Mouse (Mus musculus): Measurements from ENCODE around the gene Sf3a2. TPM values are rescaled to one million over a fixed set of nuclear protein-coding genes. Genes with fewer than 3 reads are reported as not detected.
"Not testable (repeated sequence)": the region's sequence is repeated elsewhere in the genome, so short reads cannot be mapped to it uniquely, and the experiment has no call there.

Sf3a2 gene
- polyA plus RNA-seq, 1 experiment from 2014 or later = 30.1 TPM

GRCm38 (mm10) chr10:80814800-80815199 lies 16.8 kb downstream of the Sf3a2 start:
- WGBS (ENCODE audit: insufficient replicate concordance) = 53% methylated on average over 7 of the region's 7 CpGs
- Histone ChIP-seq H3K4me1 (ENCODE audit: control insufficient read depth, low read depth, low read length) (peaks cover 17% of the 10 kb centered on the region), H3K4me3 (ENCODE audit: low read depth, low read length) (no peak overlapping the region), H3K36me3 (ENCODE audit: control insufficient read depth, insufficient read depth) (no peaks in the 10 kb centered on the region), H3K9ac (ENCODE audit: low read depth, low read length) (no peak overlapping the region), H3K4me2 (ENCODE audit: low read depth, low read length) (no peak overlapping the region), H3K27me3 (ENCODE audit: control insufficient read depth, insufficient read depth, low read depth, low read length) (peaks cover 25% of the 10 kb centered on the region), H3K9me3 (replicated peaks; ENCODE audit: control insufficient read depth, low read length) (no peaks in the 10 kb centered on the region), H3K27ac (ENCODE audit: low read length) (no peak overlapping the region)
- no peak for ATAC-seq (ENCODE audit: low read depth)

GRCm38 (mm10) chr10:80816303-80816702 lies 18.3 kb downstream of the Sf3a2 start:
- not testable (repeated sequence) for H3K9ac ChIP-seq (ENCODE audit: low read depth, low read length); H3K27ac ChIP-seq (ENCODE audit: low read length); H3K4me2 ChIP-seq (ENCODE audit: low read depth, low read length); ATAC-seq (ENCODE audit: low read depth); H3K9me3 ChIP-seq (replicated peaks; ENCODE audit: control insufficient read depth, low read length); H3K36me3 ChIP-seq (ENCODE audit: control insufficient read depth, insufficient read depth); H3K4me3 ChIP-seq (ENCODE audit: low read depth, low read length)
- H3K27me3 ChIP-seq (ENCODE audit: control insufficient read depth, insufficient read depth, low read depth, low read length) = peaks cover 11% of the 10 kb centered on the region
- peaks cover 23% of the 10 kb centered on the region for H3K4me1 ChIP-seq (ENCODE audit: control insufficient read depth, low read depth, low read length)
- WGBS (ENCODE audit: insufficient replicate concordance) = 54% methylated on average over 3 of the region's 3 CpGs

GRCm38 (mm10) chr10:80817164-80817563 lies 19.2 kb downstream of the Sf3a2 start:
- H3K9me3 ChIP-seq (replicated peaks; ENCODE audit: control insufficient read depth, low read length) = no peaks in the 10 kb centered on the region
- H3K4me1 ChIP-seq (ENCODE audit: control insufficient read depth, low read depth, low read length) = peaks cover 24% of the 10 kb centered on the region
- no peak overlapping the region for H3K4me3 ChIP-seq (ENCODE audit: low read depth, low read length)
- H3K36me3 ChIP-seq (ENCODE audit: control insufficient read depth, insufficient read depth) = no peaks in the 10 kb centered on the region
- H3K4me2 ChIP-seq (ENCODE audit: low read depth, low read length) = no peak overlapping the region
- H3K9ac ChIP-seq (ENCODE audit: low read depth, low read length) = no peak overlapping the region
- H3K27ac ChIP-seq (ENCODE audit: low read length) = no peak overlapping the region
- H3K27me3 ChIP-seq (ENCODE audit: control insufficient read depth, insufficient read depth, low read depth, low read length) = peaks cover 8% of the 10 kb centered on the region
- ATAC-seq (ENCODE audit: low read depth) = no peak
- 60% methylated on average over 2 of the region's 2 CpGs for WGBS (ENCODE audit: insufficient replicate concordance)

- peak overlapping the region; percentile 85 for H3K27ac ChIP-seq (ENCODE audit: low read length)
Observed at GRCm38 (mm10) chr10:80817955-80818354, 20.0 kb downstream of the Sf3a2 start.

GRCm38 (mm10) chr10:80818599-80819281 lies 20.7 kb downstream of the Sf3a2 start:
- peak overlapping the region; percentile 29 for H3K9ac ChIP-seq (ENCODE audit: low read depth, low read length)
- ATAC-seq (ENCODE audit: low read depth) = peak; percentile 95
- no peaks in the 10 kb centered on the region for H3K36me3 ChIP-seq (ENCODE audit: control insufficient read depth, insufficient read depth)
- H3K4me2 ChIP-seq (ENCODE audit: low read depth, low read length) = peak overlapping the region; percentile 41
- peak overlapping the region; percentile 85 for H3K27ac ChIP-seq (ENCODE audit: low read length)
- H3K4me3 ChIP-seq (ENCODE audit: low read depth, low read length) = no peak overlapping the region
- H3K4me1 ChIP-seq (ENCODE audit: control insufficient read depth, low read depth, low read length) = peaks cover 33% of the 10 kb centered on the region
- 36% methylated on average over 6 of the region's 6 CpGs for WGBS (ENCODE audit: insufficient replicate concordance)
- no peaks in the 10 kb centered on the region for H3K27me3 ChIP-seq (ENCODE audit: control insufficient read depth, insufficient read depth, low read depth, low read length)
- no peaks in the 10 kb centered on the region for H3K9me3 ChIP-seq (replicated peaks; ENCODE audit: control insufficient read depth, low read length)

More at GRCm38 (mm10) chr10:80817955-80818354, 20.0 kb downstream of the Sf3a2 start:
- H3K4me2 ChIP-seq (ENCODE audit: low read depth, low read length); H3K9me3 ChIP-seq (replicated peaks; ENCODE audit: control insufficient read depth, low read length); H3K4me3 ChIP-seq (ENCODE audit: low read depth, low read length); H3K27me3 ChIP-seq (ENCODE audit: control insufficient read depth, insufficient read depth, low read depth, low read length); H3K36me3 ChIP-seq (ENCODE audit: control insufficient read depth, insufficient read depth); ATAC-seq (ENCODE audit: low read depth); H3K9ac ChIP-seq (ENCODE audit: low read depth, low read length): not testable (repeated sequence)
- 85% methylated on average over 7 of the region's 7 CpGs for WGBS (ENCODE audit: insufficient replicate concordance)
- peaks cover 29% of the 10 kb centered on the region for H3K4me1 ChIP-seq (ENCODE audit: control insufficient read depth, low read depth, low read length)

GRCm38 (mm10) chr10:80819406-80819805 lies 21.4 kb downstream of the Sf3a2 start:
- WGBS (ENCODE audit: insufficient replicate concordance) = 42% methylated on average over 3 of the region's 3 CpGs
- H3K4me2 ChIP-seq (ENCODE audit: low read depth, low read length) = peak overlapping the region; percentile 41; the same call in 1 of the 2 replicates

GRCm38 (mm10) chr10:80821991-80822390 lies 24.0 kb downstream of the Sf3a2 start:
- peak overlapping the region; percentile 85 for H3K27ac ChIP-seq (ENCODE audit: low read length)
- H3K36me3 ChIP-seq (ENCODE audit: control insufficient read depth, insufficient read depth) = no peaks in the 10 kb centered on the region
- H3K4me3 ChIP-seq (ENCODE audit: low read depth, low read length) = no peak overlapping the region
- H3K27me3 ChIP-seq (ENCODE audit: control insufficient read depth, insufficient read depth, low read depth, low read length) = no peaks in the 10 kb centered on the region
- no peaks in the 10 kb centered on the region for H3K9me3 ChIP-seq (replicated peaks; ENCODE audit: control insufficient read depth, low read length)
- 0 out of 2 replicates have a peak overlapping the region, but pooled peaks have one; percentile 13 for H3K9ac ChIP-seq (ENCODE audit: low read depth, low read length)
- peaks cover 52% of the 10 kb centered on the region for H3K4me1 ChIP-seq (ENCODE audit: control insufficient read depth, low read depth, low read length)
- no peak for ATAC-seq (ENCODE audit: low read depth)
- WGBS (ENCODE audit: insufficient replicate concordance) = 43% methylated on average over 2 of the region's 2 CpGs
- no peak overlapping the region for H3K4me2 ChIP-seq (ENCODE audit: low read depth, low read length)

More at GRCm38 (mm10) chr10:80819406-80819805, 21.4 kb downstream of the Sf3a2 start:
- ATAC-seq (ENCODE audit: low read depth) = peak; percentile 30
- Histone ChIP-seq H3K27me3 (ENCODE audit: control insufficient read depth, insufficient read depth, low read depth, low read length) (no peaks in the 10 kb centered on the region), H3K9me3 (replicated peaks; ENCODE audit: control insufficient read depth, low read length) (no peaks in the 10 kb centered on the region), H3K4me1 (ENCODE audit: control insufficient read depth, low read depth, low read length) (peaks cover 40% of the 10 kb centered on the region), H3K27ac (ENCODE audit: low read length) (peak overlapping the region; percentile 85), H3K9ac (ENCODE audit: low read depth, low read length) (peak overlapping the region; percentile 50), H3K36me3 (ENCODE audit: control insufficient read depth, insufficient read depth) (no peaks in the 10 kb centered on the region), H3K4me3 (ENCODE audit: low read depth, low read length) (no peak overlapping the region)

- Histone ChIP-seq H3K36me3 (ENCODE audit: control insufficient read depth, insufficient read depth) (no peaks in the 10 kb centered on the region), H3K9me3 (replicated peaks; ENCODE audit: control insufficient read depth, low read length) (no peaks in the 10 kb centered on the region), H3K4me3 (ENCODE audit: low read depth, low read length) (no peak overlapping the region), H3K4me1 (ENCODE audit: control insufficient read depth, low read depth, low read length) (peaks cover 53% of the 10 kb centered on the region), H3K4me2 (ENCODE audit: low read depth, low read length) (no peak overlapping the region), H3K27me3 (ENCODE audit: control insufficient read depth, insufficient read depth, low read depth, low read length) (no peaks in the 10 kb centered on the region), H3K9ac (ENCODE audit: low read depth, low read length) (0 out of 2 replicates have a peak overlapping the region, but pooled peaks have one; percentile 13), H3K27ac (ENCODE audit: low read length) (peak overlapping the region; percentile 85)
- 74% methylated on average over 5 of the region's 5 CpGs for WGBS (ENCODE audit: insufficient replicate concordance)
- no peak for ATAC-seq (ENCODE audit: low read depth)
Observed at GRCm38 (mm10) chr10:80822528-80822927, 24.5 kb downstream of the Sf3a2 start.

GRCm38 (mm10) chr10:80823316-80823715 lies 25.3 kb downstream of the Sf3a2 start:
- ATAC-seq (ENCODE audit: low read depth) = no peak
- Histone ChIP-seq H3K4me2 (ENCODE audit: low read depth, low read length) (no peak overlapping the region), H3K4me3 (ENCODE audit: low read depth, low read length) (no peak overlapping the region), H3K36me3 (ENCODE audit: control insufficient read depth, insufficient read depth) (no peaks in the 10 kb centered on the region; the same call in 1 of the 2 replicates), H3K27ac (ENCODE audit: low read length) (peak overlapping the region; percentile 82), H3K9me3 (replicated peaks; ENCODE audit: control insufficient read depth, low read length) (no peaks in the 10 kb centered on the region), H3K4me1 (ENCODE audit: control insufficient read depth, low read depth, low read length) (peaks cover 59% of the 10 kb centered on the region), H3K27me3 (ENCODE audit: control insufficient read depth, insufficient read depth, low read depth, low read length) (no peaks in the 10 kb centered on the region), H3K9ac (ENCODE audit: low read depth, low read length) (no peak overlapping the region)
- 57% methylated on average over 1 of the region's 1 CpGs for WGBS (ENCODE audit: insufficient replicate concordance)
